Mouse (Mus musculus): ENCODE measurements at regions not wholly inside any gene's neighbourhood (a gene's known extent, or its start where the extent isn't known, plus 50 kb on each side); places are given as distances from the start of the nearest gene placed in this dataset.

DNA sequence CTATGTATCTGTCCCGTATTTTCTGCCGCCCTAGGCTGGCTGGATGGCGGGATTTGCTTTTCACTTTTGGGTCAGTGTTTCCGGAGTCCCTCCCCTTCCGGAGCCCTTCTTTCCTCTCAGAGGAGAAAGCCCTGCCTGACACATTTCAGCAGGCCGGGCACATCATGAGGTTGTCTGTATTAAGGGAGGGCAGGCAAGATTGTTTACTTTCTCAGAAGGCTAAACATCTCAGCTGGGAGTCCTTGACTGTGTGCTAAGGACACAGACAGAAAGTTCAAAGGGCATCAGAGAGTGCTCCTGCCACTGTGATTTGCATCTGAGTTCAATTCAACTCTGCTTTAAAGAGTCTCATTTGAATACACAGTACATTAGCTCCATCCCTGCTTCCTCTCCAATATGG, 218.8 kb upstream of the Pard3b start:
- no peak for DNase-seq (ENCODE audit: low read depth)

DNA sequence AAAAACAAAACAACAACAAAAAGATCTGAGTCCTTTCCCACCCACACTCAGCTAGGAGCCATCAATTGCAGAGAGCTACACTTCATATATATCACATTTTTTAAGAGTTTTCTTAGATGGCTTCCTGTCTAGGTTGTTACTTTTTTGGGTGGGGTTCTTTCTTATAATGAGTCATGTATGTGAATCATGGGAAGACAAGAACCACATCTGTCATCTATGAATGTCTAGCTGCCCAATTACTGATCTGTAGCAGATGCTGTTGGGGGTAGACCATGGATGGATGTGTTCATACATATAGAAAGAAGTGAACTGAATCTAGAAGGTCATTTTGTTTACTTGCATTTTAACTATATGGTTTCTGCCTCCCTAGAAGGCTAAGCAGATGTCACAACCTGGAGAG, 215.4 kb upstream of the Pard3b start:
- DNase-seq (ENCODE audit: low read depth) = no peak

- no peak for DNase-seq (ENCODE audit: low read depth)
These were observed 209.7 kb upstream of the Pard3b start for GRCm38 (mm10) chr1:61428706-61429501.

DNA sequence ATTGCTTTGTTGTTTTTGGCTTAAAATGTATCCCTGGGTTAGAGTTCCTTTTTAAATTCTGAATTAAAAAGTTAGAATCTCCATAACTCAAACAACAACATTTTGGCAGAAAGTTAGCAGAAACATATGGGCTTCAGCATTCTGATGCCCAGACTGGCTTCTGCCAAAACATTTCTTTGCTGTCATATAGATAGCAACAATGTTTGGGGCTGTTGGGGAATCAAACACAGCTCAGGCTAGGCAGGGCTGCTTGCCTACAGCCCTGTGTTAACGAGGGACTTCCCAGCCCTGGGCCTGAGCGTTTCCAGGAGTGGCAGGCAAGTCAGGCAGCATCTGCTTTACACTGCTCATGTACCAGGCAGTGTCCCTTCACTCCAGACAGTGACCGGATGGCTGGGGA, 201.0 kb upstream of the Pard3b start:
- DNase-seq (ENCODE audit: low read depth) = no peak

- no peak for DNase-seq (ENCODE audit: low read depth)
These were observed 177.2 kb upstream of the Pard3b start for GRCm38 (mm10) chr1:61461435-61461834.

DNA sequence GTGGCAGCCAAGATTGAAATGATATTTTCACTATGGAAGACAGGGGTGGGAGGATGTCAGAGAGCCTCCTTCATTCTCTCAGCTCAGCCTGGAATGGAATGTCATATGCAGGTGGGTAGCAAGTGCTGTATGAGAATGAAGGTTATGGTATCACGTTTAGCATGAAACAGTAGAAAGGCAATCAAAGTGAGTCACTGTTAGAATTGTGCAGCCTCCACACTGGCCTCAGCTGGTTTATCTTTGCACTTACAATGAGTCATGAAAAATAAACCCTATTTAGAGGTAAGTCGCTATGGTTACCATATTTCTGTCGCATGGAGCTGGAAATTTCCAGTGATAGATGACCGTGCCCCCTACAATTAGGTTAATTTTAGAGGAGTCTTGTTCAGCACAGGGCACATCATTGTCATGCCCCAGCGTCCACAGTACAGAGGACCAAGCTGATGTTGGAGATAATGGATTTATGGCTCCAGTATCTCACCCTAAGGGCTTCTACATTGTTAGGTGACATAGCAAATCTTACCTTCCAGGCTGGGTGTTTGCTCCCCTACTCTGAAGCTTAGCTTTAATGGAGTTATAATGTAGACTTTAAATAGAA, 167.9 kb upstream of the Pard3b start:
- DNase-seq (ENCODE audit: low read depth) = no peak

DNA sequence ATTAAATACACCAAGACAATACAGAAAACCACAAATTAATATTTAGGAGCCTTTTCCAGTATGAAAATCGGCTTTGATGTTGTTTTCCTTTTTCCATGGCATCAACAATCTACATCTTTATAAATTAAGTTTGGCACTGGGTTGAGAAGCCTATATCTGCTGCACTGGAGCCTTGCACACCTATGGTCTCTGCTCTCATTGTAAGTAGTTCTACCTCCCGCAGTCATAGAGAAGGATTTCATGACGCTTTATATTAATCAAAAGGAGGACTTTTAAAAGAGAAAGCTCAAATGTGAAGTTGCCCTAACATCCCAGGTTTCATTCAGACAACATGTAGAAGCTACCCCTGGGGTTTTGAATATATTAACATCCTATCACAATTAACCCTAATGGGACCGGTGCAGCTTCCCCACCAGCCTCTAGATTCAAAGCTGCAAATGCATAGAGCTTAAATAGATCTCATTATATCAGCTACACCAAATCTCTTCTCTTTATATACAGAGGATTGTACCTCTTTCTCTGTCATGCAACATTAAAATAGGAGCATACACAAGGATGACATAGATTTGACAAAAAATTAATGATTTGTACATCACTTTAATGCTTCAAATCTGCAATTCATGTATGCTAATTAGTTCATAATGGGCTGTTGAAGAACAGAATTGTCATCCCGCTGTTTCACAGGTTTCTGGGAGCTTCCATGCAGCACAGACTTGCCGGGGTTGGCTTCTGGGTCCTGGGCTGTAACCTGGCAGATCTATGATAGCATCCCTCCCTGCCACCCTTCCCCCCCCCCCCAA, 166.6 kb upstream of the Pard3b start:
- no peak for DNase-seq (ENCODE audit: low read depth)

- DNase-seq (ENCODE audit: low read depth) = no peak
These were observed 165.9 kb upstream of the Pard3b start for GRCm38 (mm10) chr1:61472579-61473242.

- no peak for DNase-seq (ENCODE audit: low read depth)
These were observed 153.2 kb upstream of the Pard3b start for GRCm38 (mm10) chr1:61485459-61485858.

DNA sequence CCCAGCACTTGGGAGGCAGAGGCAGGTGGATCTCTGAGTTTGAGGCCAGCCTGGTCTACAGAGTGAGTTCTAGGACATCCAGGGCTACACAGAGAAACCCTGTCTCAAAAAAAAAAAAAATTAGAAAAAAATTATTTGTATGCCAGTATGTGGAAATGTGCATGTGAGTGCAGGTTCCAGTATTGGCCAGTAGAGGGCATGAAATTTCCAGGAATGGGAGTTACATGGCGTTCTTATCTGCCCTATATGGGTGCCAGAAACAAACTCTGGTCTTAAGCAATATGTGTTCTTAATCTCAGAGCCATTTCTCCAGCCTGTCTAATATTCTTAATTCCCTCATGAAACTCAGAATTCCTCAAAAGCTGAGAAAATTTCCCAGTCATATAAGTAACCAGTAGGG, 113.7 kb upstream of the Pard3b start:
- no peak for DNase-seq (ENCODE audit: low read depth)

GRCm38 (mm10) chr1:61525881-61526280, 112.7 kb upstream of the Pard3b start:
- DNase-seq (ENCODE audit: low read depth) = no peak

- DNase-seq (ENCODE audit: low read depth) = no peak
These were observed 109.9 kb upstream of the Pard3b start for GRCm38 (mm10) chr1:61528757-61529156.

- no peak for DNase-seq (ENCODE audit: low read depth)
These were observed 108.5 kb upstream of the Pard3b start for GRCm38 (mm10) chr1:61530166-61530565.

- DNase-seq (ENCODE audit: low read depth) = no peak
These were observed 107.1 kb upstream of the Pard3b start for GRCm38 (mm10) chr1:61531487-61531886.

DNA sequence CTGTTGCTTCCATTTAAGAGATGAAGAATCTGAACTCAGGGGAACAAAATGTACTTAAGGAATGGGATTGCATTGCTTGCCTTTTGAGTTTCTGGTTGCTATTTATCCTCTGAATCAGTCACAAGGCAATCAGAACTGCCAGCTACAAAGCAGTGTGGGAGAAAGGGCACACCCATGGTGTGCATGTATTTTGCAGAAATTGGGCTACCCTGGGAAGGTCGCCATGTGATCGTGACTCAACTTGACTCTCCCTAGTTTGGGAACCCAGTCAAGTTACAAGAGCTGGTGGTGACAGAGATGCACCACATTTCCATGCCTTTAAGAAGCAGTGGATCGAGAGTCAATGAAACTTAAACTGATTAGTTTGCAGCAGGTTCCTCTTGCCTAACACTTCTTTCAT, 98.5 kb upstream of the Pard3b start:
- peak; percentile 86 for DNase-seq (ENCODE audit: low read depth)

GRCm38 (mm10) chr1:61541166-61541565, 97.5 kb upstream of the Pard3b start:
- no peak for DNase-seq (ENCODE audit: low read depth)

DNA sequence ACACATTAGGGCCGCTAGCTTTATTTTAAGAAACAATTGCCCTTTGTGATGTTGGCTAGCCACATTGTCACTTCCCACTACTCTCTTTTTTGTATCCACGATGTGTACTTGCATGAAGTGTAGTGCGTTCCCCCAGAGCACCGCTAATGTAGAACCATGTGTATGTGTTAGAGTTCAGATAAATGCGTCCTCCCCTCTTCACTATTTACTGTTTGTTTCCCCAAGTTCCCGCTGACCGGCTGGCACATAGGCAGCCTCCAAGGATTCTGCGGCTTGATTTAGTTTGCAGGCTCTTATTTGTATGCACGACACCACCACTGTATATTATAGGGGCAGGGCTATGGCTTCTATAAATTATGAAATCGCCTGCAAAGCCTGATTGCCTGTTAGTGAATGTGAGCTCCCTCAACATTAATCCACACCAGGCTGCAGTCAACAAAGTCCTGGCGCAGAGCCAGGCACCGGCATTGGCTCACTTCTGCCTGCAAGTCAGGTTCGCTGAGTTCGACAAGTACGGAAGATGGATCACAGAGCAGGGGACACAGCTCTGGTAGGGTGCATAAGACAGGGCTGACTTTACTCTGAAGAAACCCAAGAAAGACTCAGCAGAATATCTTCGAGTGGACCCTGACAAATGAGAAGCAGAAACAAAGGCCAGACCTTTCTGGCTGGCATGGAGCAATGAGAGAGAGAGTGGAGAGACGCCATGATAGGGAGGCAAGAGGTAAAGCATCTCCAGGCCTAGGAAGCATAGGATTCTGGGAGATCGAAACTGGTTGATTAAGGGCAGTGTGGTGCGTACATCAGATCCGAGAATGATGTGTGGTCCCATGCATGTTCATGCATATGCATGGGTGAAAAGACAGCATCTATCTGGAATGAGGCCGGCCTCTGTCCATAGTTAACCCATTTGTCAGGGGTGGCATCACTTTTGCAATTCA, 85.8 kb upstream of the Pard3b start:
- DNase-seq (ENCODE audit: low read depth) = no peak

- DNase-seq (ENCODE audit: low read depth) = no peak
These were observed 79.1 kb upstream of the Pard3b start for GRCm38 (mm10) chr1:61559514-61559913.

DNA sequence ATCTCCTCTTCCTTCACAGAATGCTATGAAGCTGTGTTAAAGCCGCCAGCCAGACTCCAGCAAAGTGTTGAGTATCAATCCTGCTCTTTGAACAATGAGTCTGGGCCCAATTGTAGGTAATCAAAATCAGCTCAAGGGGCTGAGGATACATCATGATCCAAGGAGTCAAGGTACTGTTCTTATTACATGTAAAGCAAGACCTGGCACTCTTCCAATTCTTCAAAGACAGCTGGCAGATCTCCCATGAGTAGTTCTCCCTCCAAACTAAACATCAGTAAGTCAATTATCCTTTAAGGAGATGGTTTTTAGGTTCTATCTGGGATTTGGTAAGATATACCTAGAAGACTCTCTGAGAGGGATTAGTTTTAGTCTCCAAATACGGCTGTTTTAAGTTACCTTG, 76.5 kb upstream of the Pard3b start:
- no peak for DNase-seq (ENCODE audit: low read depth)

DNA sequence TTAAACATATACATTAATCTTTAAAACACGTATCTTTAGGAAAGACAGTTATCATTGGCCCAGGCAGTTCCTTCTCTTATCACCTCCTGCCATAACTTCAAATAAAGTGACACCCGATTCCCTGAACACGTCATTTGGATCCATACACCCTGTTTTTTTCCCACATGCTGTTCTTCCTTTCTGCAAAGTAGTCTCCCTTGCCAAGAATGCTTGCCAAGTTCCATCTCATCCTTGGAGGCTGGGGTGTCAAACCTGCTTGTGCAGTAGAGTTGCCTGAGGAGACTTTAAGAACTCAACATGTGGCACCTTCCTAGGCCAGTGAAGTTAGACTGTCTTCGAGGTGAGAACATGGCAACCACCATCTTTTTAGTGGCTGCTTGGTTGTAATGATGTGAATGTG, 73.2 kb upstream of the Pard3b start:
- no peak for DNase-seq (ENCODE audit: low read depth)

DNA sequence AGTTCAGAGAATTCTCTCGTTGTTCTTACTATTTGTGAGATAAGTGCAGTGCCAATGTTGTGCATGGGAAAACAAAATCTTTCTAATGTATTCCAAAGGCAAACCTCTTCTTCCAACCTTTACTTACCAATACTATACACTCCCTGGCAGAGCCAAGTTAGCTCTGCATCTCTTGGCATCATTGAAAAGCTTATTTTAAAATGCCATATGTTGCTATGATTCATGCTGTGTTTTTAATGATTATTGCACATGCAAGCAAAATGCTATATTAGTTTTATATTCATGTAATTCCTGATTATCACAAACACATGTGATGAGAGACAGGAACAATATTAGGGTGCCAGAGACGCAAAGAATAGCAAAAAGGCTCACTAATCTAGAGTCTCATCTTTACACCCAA, 64.3 kb upstream of the Pard3b start:
- no peak for DNase-seq (ENCODE audit: low read depth)
